7 mouse cellular contexts compared by ENCODE assay signal in genomic region chr10:14482483-14482882, GRCm38 (mm10).
DNase-seq lines count a peak whose midpoint lies in the region.

No protein-coding gene starts in this region.

- no peaks in the 10 kb centered on the region for H3K9me3 ChIP-seq in hindbrain, embryonic 10.5 days

- H3K4me3 ChIP-seq in hindbrain, embryonic 10.5 days: no peak overlapping the region

- WGBS in hindbrain, embryonic 10.5 days: 40% methylated on average over 5 of the region's 5 CpGs

- H3K27ac ChIP-seq in hindbrain, embryonic 10.5 days: no peak overlapping the region

- H3K36me3 ChIP-seq in hindbrain, embryonic 10.5 days: no peaks in the 10 kb centered on the region

- DNase-seq in left cerebral cortex, adult 8-10 months (ENCODE audit: low spot score in 2 of 2): peak; percentile 8 to 15
- DNase-seq in left cerebral cortex, adult 18-20 months (ENCODE audit: low spot score in 2 of 2): no peak
- peak; percentile 8 for DNase-seq in hindbrain, embryonic 10.5 days (ENCODE audit: low spot score)
- DNase-seq in mesoderm, embryonic 11.5 days (ENCODE audit: low read depth, low spot score): peak; percentile 65
- DNase-seq in telencephalon, adult 2 months (ENCODE audit: low read depth, low spot score): peak; percentile 36
- no peak for DNase-seq in kidney, postnatal 4 days
- no peak for DNase-seq in thymus, postnatal 10 days (ENCODE audit: low spot score in 2 of 2)

- no peaks in the 10 kb centered on the region for H3K4me1 ChIP-seq in hindbrain, embryonic 10.5 days (replicated peaks)

- no peaks in the 10 kb centered on the region for H3K27me3 ChIP-seq in hindbrain, embryonic 10.5 days (ENCODE audit: insufficient read depth, poor library complexity, severe bottlenecking)

Comparison
In these comparisons a context has a peak if more than half of its experiments do, and no peak if none do; other contexts are left out.
1. DNase-seq: peak in left cerebral cortex, adult 8-10 months (2 of 2), hindbrain, embryonic 10.5 days (single experiment), mesoderm, embryonic 11.5 days (single experiment) and telencephalon, adult 2 months (single experiment); none in left cerebral cortex, adult 18-20 months (0 of 2), kidney, postnatal 4 days (0 of 2) and thymus, postnatal 10 days (0 of 2).